ENCODE assay signal across 8 mouse cellular contexts in the genomic region with DNA sequence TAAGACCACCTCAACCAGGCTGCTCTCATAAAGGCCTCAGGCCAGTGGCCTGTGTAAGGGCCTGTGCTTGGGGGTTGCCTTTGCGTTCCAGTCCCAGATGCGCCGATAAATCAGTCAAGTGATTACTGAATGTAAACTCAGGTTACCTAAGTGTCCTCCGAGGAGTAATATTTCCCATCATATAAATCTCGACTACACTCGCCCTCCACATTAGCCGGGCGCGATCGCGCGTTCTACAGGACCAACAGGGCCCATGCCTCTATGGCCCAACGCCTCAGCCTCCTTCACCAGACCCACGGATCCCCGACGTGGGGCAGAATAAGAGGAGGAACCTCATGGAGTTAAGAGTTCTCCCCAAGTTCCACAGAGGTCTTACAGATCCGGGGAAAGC. TPM values are rescaled to one million over a fixed set of nuclear protein-coding genes. Genes with fewer than 3 reads are reported as not detected.
A peak's percentile ranks its signal among the peaks of the same experiment; 100 is the strongest.
DNase-seq lines count a peak whose midpoint lies in the region; ATAC-seq and TF ChIP-seq lines count a peak whose summit lies in the region.
"Had no signal": no experiment of that assay in that cellular context is flagged by ENCODE, and none has a peak within 500 bp of the region (broad histone marks: within the 10 kb centered on the region; RNA-seq: fewer than 3 reads in every experiment).

No protein-coding gene starts in this region.

- peak overlapping the region; percentile 68 for H3K9ac ChIP-seq in hindbrain, embryonic 11.5 days (ENCODE audit: low read depth, low read length)
- H3K9ac ChIP-seq in midbrain, postnatal 0 days (replicated peaks; ENCODE audit: low read length, poor library complexity, severe bottlenecking): peak overlapping the region; percentile 24; the same call in 1 of the 2 replicates

- TF ChIP-seq CTCF in brain, embryonic 14.5 days (IDR thresholded peaks at IDR 0.05; ENCODE audit: borderline replicate concordance, extremely low read depth, insufficient read depth, insufficient read length): no peak
- TF ChIP-seq CTCF in cortical plate, adult 2 months (IDR thresholded peaks at IDR 0.05; ENCODE audit: extremely low read depth, insufficient read depth, low read length): no peak
- no peak for TF ChIP-seq CTCF in midbrain, postnatal 0 days (IDR thresholded peaks at IDR 0.05)

- H3K4me2 ChIP-seq in hindbrain, embryonic 11.5 days (replicated peaks; ENCODE audit: low read depth, low read length): peak overlapping the region; percentile 78
- peak overlapping the region; percentile 58 for H3K4me2 ChIP-seq in midbrain, postnatal 0 days (ENCODE audit: low read depth, low read length, poor library complexity, severe bottlenecking)

- DNase-seq in brain, embryonic 14.5 days (ENCODE audit: low read depth): peak; percentile 27
- DNase-seq in hindbrain, embryonic 11.5 days (ENCODE audit: low spot score): no peak
- no peak for DNase-seq in midbrain, postnatal 0 days (ENCODE audit: low spot score)
- DNase-seq in left cerebral cortex, adult 11 months (ENCODE audit: low spot score): no peak
- DNase-seq in lung, postnatal 4 days: no peak
- no peak for DNase-seq in kidney, adult 9 months

- no peaks in the 10 kb centered on the region for H3K9me3 ChIP-seq in hindbrain, embryonic 11.5 days (ENCODE audit: control insufficient read depth, low read length)
- H3K9me3 ChIP-seq in midbrain, postnatal 0 days (ENCODE audit: low read length): no peaks in the 10 kb centered on the region

- peak overlapping the region; percentile 48 for H3K4me3 ChIP-seq in cortical plate, adult 2 months (ENCODE audit: insufficient read depth, low read length)
- H3K4me3 ChIP-seq in hindbrain, embryonic 11.5 days (ENCODE audit: low read depth, low read length): peak overlapping the region; percentile 73
- H3K4me3 ChIP-seq in midbrain, postnatal 0 days (ENCODE audit: low read depth, low read length): peak overlapping the region; percentile 46

- no peak for ATAC-seq in hindbrain, embryonic 11.5 days (ENCODE audit: low FRiP score)
- ATAC-seq in midbrain, postnatal 0 days (ENCODE audit: low FRiP score): no peak

- no peak for TF ChIP-seq POLR2A in brain, embryonic 14.5 days (IDR thresholded peaks at IDR 0.05; ENCODE audit: borderline replicate concordance, extremely low read depth, insufficient read depth, insufficient read length, poor library complexity, severe bottlenecking)
- no peak for TF ChIP-seq POLR2A in cortical plate, adult 2 months (IDR thresholded peaks at IDR 0.05; ENCODE audit: extremely low read depth, insufficient read depth, low read length)

- WGBS in hindbrain, embryonic 11.5 days: 4% methylated on average over 17 of the region's 17 CpGs
- WGBS in midbrain, postnatal 0 days: 17% methylated on average over 17 of the region's 17 CpGs

- peak overlapping the region; percentile 95 for H3K27ac ChIP-seq in cortical plate, adult 2 months (ENCODE audit: insufficient read depth, low read length)
- peak overlapping the region; percentile 95 for H3K27ac ChIP-seq in hindbrain, embryonic 11.5 days (ENCODE audit: low read depth, low read length)
- H3K27ac ChIP-seq in midbrain, postnatal 0 days (ENCODE audit: low read depth, low read length): peak overlapping the region; percentile 77

- H3K4me1 ChIP-seq in cortical plate, adult 2 months (ENCODE audit: control insufficient read depth, insufficient read depth, low read length): no peaks in the 10 kb centered on the region
- peaks cover 8% of the 10 kb centered on the region; the same call in 1 of the 2 replicates for H3K4me1 ChIP-seq in hindbrain, embryonic 11.5 days (replicated peaks; ENCODE audit: control insufficient read depth, insufficient read depth, low read length)
- peaks cover 5% of the 10 kb centered on the region; the same call in 1 of the 2 replicates for H3K4me1 ChIP-seq in midbrain, postnatal 0 days (ENCODE audit: insufficient read depth, low read length)

- no peaks in the 10 kb centered on the region for H3K36me3 ChIP-seq in hindbrain, embryonic 11.5 days (ENCODE audit: control insufficient read depth, insufficient read depth, low read length)
- H3K36me3 ChIP-seq in midbrain, postnatal 0 days (ENCODE audit: insufficient read depth, low read length): no peaks in the 10 kb centered on the region

- H3K27me3 ChIP-seq in hindbrain, embryonic 11.5 days (ENCODE audit: control insufficient read depth, insufficient read depth, low read length): peaks cover 53% of the 10 kb centered on the region
- H3K27me3 ChIP-seq in midbrain, postnatal 0 days (ENCODE audit: insufficient read depth, low read length): peaks cover 42% of the 10 kb centered on the region

RNA-seq across cellular contexts. Expression of a gene that starts 2.8 kb away (rescaled TPM):
- 10.4 and 18.6 TPM in 2 replicates for polyA plus RNA-seq in brain, embryonic 14.5 days (2012; rRNA removed)
- 2.8 and 3.3 TPM in 2 replicates for polyA plus RNA-seq in cortical plate, adult 2 months (2012; rRNA removed)
- polyA plus RNA-seq in hindbrain, embryonic 11.5 days (2014; fragmentation: Nextera tagmentation; extraction: Ambion mirVana): 19.1 and 20.1 TPM in 2 replicates
- 10.7 and 24.8 TPM in 2 replicates for total RNA-seq in midbrain, postnatal 0 days (2014; rRNA removed)
- polyA plus RNA-seq in midbrain, postnatal 0 days (2015; fragmentation: Nextera tagmentation; extraction: Ambion mirVana): 4.4 and 8.8 TPM in 2 replicates
- polyA plus RNA-seq: liver, embryonic 16.5 days had no signal

RNA-seq across cellular contexts. Expression of a gene that starts 11.8 kb away (rescaled TPM):
- polyA plus RNA-seq in brain, embryonic 14.5 days (2012; rRNA removed): 0.16 and 0.52 TPM in 2 replicates
- 0.13 and 0.17 TPM in 2 replicates for polyA plus RNA-seq in cortical plate, adult 2 months (2012; rRNA removed)
- 0.99 and 1.6 TPM in 2 replicates for polyA plus RNA-seq in hindbrain, embryonic 11.5 days (2014; fragmentation: Nextera tagmentation; extraction: Ambion mirVana)
- 1.9 TPM in 1 of 2 replicates, not detected in the other for total RNA-seq in midbrain, postnatal 0 days (2014; rRNA removed)
- polyA plus RNA-seq in midbrain, postnatal 0 days (2015; fragmentation: Nextera tagmentation; extraction: Ambion mirVana): 0.07 TPM in 1 of 2 replicates, not detected in the other
- polyA plus RNA-seq: liver, embryonic 16.5 days had no signal

RNA-seq across cellular contexts. Expression of a gene that starts 12.6 kb away (rescaled TPM):
- polyA plus RNA-seq in brain, embryonic 14.5 days (2012; rRNA removed): 51.8 and 66.8 TPM in 2 replicates
- 11.1 and 11.9 TPM in 2 replicates for polyA plus RNA-seq in cortical plate, adult 2 months (2012; rRNA removed)
- 9.5 and 11.2 TPM in 2 replicates for polyA plus RNA-seq in hindbrain, embryonic 11.5 days (2014; fragmentation: Nextera tagmentation; extraction: Ambion mirVana)
- total RNA-seq in midbrain, postnatal 0 days (2014; rRNA removed): 69.2 and 106 TPM in 2 replicates
- polyA plus RNA-seq in midbrain, postnatal 0 days (2015; fragmentation: Nextera tagmentation; extraction: Ambion mirVana): 6.9 and 13.9 TPM in 2 replicates
- polyA plus RNA-seq: liver, embryonic 16.5 days had no signal

RNA-seq across cellular contexts. Expression of a gene that starts 27.7 kb away (rescaled TPM):
- 0.16 and 0.25 TPM in 2 replicates for polyA plus RNA-seq in brain, embryonic 14.5 days (2012; rRNA removed)
- 0.08 TPM in 1 of 2 replicates, not detected in the other for polyA plus RNA-seq in cortical plate, adult 2 months (2012; rRNA removed)
- 0.35 and 0.76 TPM in 2 replicates for polyA plus RNA-seq in hindbrain, embryonic 11.5 days (2014; fragmentation: Nextera tagmentation; extraction: Ambion mirVana)
- total RNA-seq in midbrain, postnatal 0 days (2014; rRNA removed): 0.19 and 0.38 TPM in 2 replicates
- polyA plus RNA-seq in midbrain, postnatal 0 days (2015; fragmentation: Nextera tagmentation; extraction: Ambion mirVana): 0.21 and 0.32 TPM in 2 replicates
- polyA plus RNA-seq: liver, embryonic 16.5 days had no signal
